Mouse (Mus musculus) urinary bladder, postnatal 36 days (tissue): Measurements from ENCODE around the gene Cmip.
"Not testable (repeated sequence)": the region's sequence is repeated elsewhere in the genome, so short reads cannot be mapped to it uniquely, and the experiment has no call there.

Source experiments
- DNase-seq, 2 experiments: peaks; one replicate each; pipeline ENCODE4 v3.0.0; 2022; ENCODE audit warnings: low spot score in 2 of 2, mixed read lengths in 1 of 2

Gene Cmip

GRCm38 (mm10) chr8:117420841-117421534, 164.1 kb downstream of the Cmip start:
- DNase-seq = no peak

- DNase-seq = no peak
Observed at GRCm38 (mm10) chr8:117421838-117422237, 165.0 kb downstream of the Cmip start.

GRCm38 (mm10) chr8:117422343-117422742, 165.5 kb downstream of the Cmip start:
- no peak for DNase-seq

- DNase-seq = peak in 1 of 2 experiments; percentile 66
Observed at GRCm38 (mm10) chr8:117423029-117423428, 166.2 kb downstream of the Cmip start.

- DNase-seq = not testable (repeated sequence)
Observed at GRCm38 (mm10) chr8:117427816-117428215, 171.0 kb downstream of the Cmip start.

GRCm38 (mm10) chr8:117428524-117429162, 171.8 kb downstream of the Cmip start:
- no peak for DNase-seq

- DNase-seq = no peak
Observed at GRCm38 (mm10) chr8:117430624-117431023, 173.8 kb downstream of the Cmip start.

- no peak for DNase-seq
Observed at GRCm38 (mm10) chr8:117431554-117431953, 174.7 kb downstream of the Cmip start.

GRCm38 (mm10) chr8:117432111-117432510, 175.2 kb downstream of the Cmip start:
- no peak for DNase-seq

GRCm38 (mm10) chr8:117433968-117434367, 177.1 kb downstream of the Cmip start:
- DNase-seq = no peak

- no peak for DNase-seq
Observed at GRCm38 (mm10) chr8:117436786-117437185, 179.9 kb downstream of the Cmip start.

GRCm38 (mm10) chr8:117437616-117438015, 180.8 kb downstream of the Cmip start:
- DNase-seq = peak in 1 of 2 experiments; percentile 33

- DNase-seq = no peak
Observed at GRCm38 (mm10) chr8:117440317-117440716, 183.5 kb downstream of the Cmip start.

GRCm38 (mm10) chr8:117440759-117441158, 183.9 kb downstream of the Cmip start:
- no peak for DNase-seq

GRCm38 (mm10) chr8:117445507-117445906, 188.6 kb downstream of the Cmip start:
- no peak for DNase-seq

- DNase-seq = no peak
Observed at GRCm38 (mm10) chr8:117446344-117446997, 189.6 kb downstream of the Cmip start.

GRCm38 (mm10) chr8:117451072-117451471, 194.2 kb downstream of the Cmip start:
- no peak for DNase-seq

- no peak for DNase-seq
Observed at GRCm38 (mm10) chr8:117453974-117454373, 197.1 kb downstream of the Cmip start.

- DNase-seq = peak in 1 of 2 experiments; percentile 48
Observed at GRCm38 (mm10) chr8:117454516-117455116, 197.8 kb downstream of the Cmip start.

GRCm38 (mm10) chr8:117455701-117456100, 198.8 kb downstream of the Cmip start:
- DNase-seq = no peak

- no peak for DNase-seq
Observed at GRCm38 (mm10) chr8:117458440-117458839, 201.6 kb downstream of the Cmip start.

- peak in 1 of 2 experiments; percentile 24 for DNase-seq
Observed at GRCm38 (mm10) chr8:117462701-117463284, 205.9 kb downstream of the Cmip start.
